Mouse (Mus musculus) liver, adult 2 months (tissue): ENCODE results near the gene Cacng3.

Experiments used
- CTCF ChIP-seq: fragments of 200-500 bp; IDR thresholded peaks from 2 replicates; pipeline ENCODE4 v1.5.1; 2011; ENCODE audit warnings: low read depth, low read length, control low read depth
- POLR2A ChIP-seq: fragments of 200-500 bp; IDR thresholded peaks from 2 replicates; pipeline ENCODE4 v1.6.1; 2011; ENCODE audit warnings: low read length, control low read depth; ENCODE audit not compliant: insufficient read depth; ENCODE audit errors: extremely low read depth

GRCm38 (mm10) chr7:122813724-122814123 lies 143.4 kb downstream of the Cacng3 start:
- TF ChIP-seq CTCF (no peak), POLR2A (no peak)
